ENCODE assay signal across 34 mouse cellular contexts in the genomic region with DNA sequence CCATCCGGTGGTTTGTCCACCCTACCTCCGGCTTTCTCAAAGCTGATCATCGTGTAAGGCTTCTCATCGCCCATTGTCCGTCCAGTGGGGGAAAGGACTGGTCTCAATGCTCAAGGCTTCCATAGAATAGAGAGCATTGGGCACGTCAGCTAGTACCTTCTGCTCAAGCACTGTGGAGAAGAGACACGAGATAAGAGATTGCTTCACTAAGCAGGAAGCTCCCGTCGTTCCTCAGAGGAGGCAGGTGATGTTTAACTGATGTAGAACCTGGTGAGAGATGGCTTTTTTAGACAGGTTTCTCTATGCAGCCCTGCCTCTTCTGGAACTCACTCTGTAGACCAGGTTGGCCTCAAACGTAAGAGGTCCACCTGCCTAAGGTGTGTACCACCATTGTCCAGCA.
"Had no signal": no experiment of that assay in that cellular context is flagged by ENCODE, and none has a peak within 500 bp of the region (broad histone marks: within the 10 kb centered on the region; RNA-seq: fewer than 3 reads in every experiment).

No protein-coding gene starts in this region.

- H3K9me3 ChIP-seq: heart, embryonic 10.5 days; heart, embryonic 12.5 days; heart, embryonic 13.5 days; heart, embryonic 15.5 days; hindbrain, embryonic 10.5 days; hindbrain, embryonic 12.5 days; hindbrain, embryonic 13.5 days; hindbrain, embryonic 15.5 days; intestine, embryonic 15.5 days; kidney, embryonic 15.5 days had no signal

- H3K4me3 ChIP-seq: heart, embryonic 10.5 days; heart, embryonic 12.5 days; heart, embryonic 13.5 days; heart, embryonic 15.5 days; hindbrain, embryonic 10.5 days; hindbrain, embryonic 12.5 days; hindbrain, embryonic 13.5 days; hindbrain, embryonic 15.5 days; intestine, embryonic 15.5 days; kidney, embryonic 15.5 days; layer of hippocampus, adult 2 months had no signal

- H3K4me2 ChIP-seq: heart, embryonic 12.5 days; heart, embryonic 13.5 days; heart, embryonic 15.5 days; hindbrain, embryonic 12.5 days; hindbrain, embryonic 13.5 days; hindbrain, embryonic 14.5 days; hindbrain, embryonic 15.5 days; intestine, embryonic 15.5 days; kidney, embryonic 15.5 days had no signal

- H3K9ac ChIP-seq: heart, embryonic 12.5 days; heart, embryonic 13.5 days; heart, embryonic 15.5 days; hindbrain, embryonic 12.5 days; hindbrain, embryonic 13.5 days; hindbrain, embryonic 14.5 days; hindbrain, embryonic 15.5 days; intestine, embryonic 15.5 days; kidney, embryonic 15.5 days had no signal

- ATAC-seq: hindbrain, embryonic 16.5 days; hindbrain, postnatal 0 days; inflammation-experienced regulatory T-cells, adult 6 months; intestine, embryonic 15.5 days; intestine, embryonic 16.5 days; intestine, postnatal 0 days had no signal

- DNase-seq: heart, postnatal 10 days; heart, postnatal 14 days; heart, postnatal 36 days; heart, postnatal 4 days; kidney, adult 11 months; kidney, adult 18-20 months; kidney, adult 2 months; kidney, adult 8-10 months; kidney, adult 9 months; kidney, postnatal 10 days; kidney, postnatal 14 days; kidney, postnatal 25 days; kidney, postnatal 36 days; kidney, postnatal 4 days; layer of hippocampus, adult 9-11 months; layer of hippocampus, postnatal 36 days had no signal

- H3K36me3 ChIP-seq: heart, embryonic 10.5 days; heart, embryonic 12.5 days; heart, embryonic 13.5 days; heart, embryonic 15.5 days; hindbrain, embryonic 10.5 days; hindbrain, embryonic 12.5 days; hindbrain, embryonic 13.5 days; hindbrain, embryonic 15.5 days; intestine, embryonic 15.5 days; kidney, embryonic 15.5 days had no signal

- H3K27me3 ChIP-seq: heart, embryonic 12.5 days; heart, embryonic 13.5 days; heart, embryonic 15.5 days; hindbrain, embryonic 12.5 days; hindbrain, embryonic 13.5 days; hindbrain, embryonic 15.5 days; intestine, embryonic 15.5 days; kidney, embryonic 15.5 days had no signal

- H3K4me1 ChIP-seq: hindbrain, embryonic 10.5 days; hindbrain, embryonic 12.5 days; hindbrain, embryonic 13.5 days; hindbrain, embryonic 15.5 days; intestine, embryonic 15.5 days had no signal

- H3K27ac ChIP-seq: heart, embryonic 10.5 days; heart, embryonic 13.5 days; heart, embryonic 15.5 days; hindbrain, embryonic 10.5 days; hindbrain, embryonic 12.5 days; hindbrain, embryonic 13.5 days; hindbrain, embryonic 14.5 days; hindbrain, embryonic 15.5 days; hindbrain, postnatal 0 days; intestine, embryonic 15.5 days; kidney, embryonic 15.5 days; kidney, postnatal 0 days; layer of hippocampus, adult 2 months had no signal
